Mouse (Mus musculus) megakaryocyte, embryonic 14.5 days (primary cell): ENCODE data around the gene Cers3. TPM values are rescaled to one million over a fixed set of nuclear protein-coding genes. Genes with fewer than 3 reads are reported as not detected.

Source experiments
- H3K27me3 ChIP-seq: replicated peaks from 2 replicates; pipeline ENCODE3; 2012; ENCODE audit warnings: inconsistent platforms
- H3K36me3 ChIP-seq: replicated peaks from 2 replicates; pipeline ENCODE3; 2012; ENCODE audit warnings: low read length, inconsistent platforms, mixed read lengths
- H3K4me1 ChIP-seq: 2 replicates; pipeline ENCODE4 v1.6.1; 2012; ENCODE audit warnings: inconsistent platforms
- H3K4me3 ChIP-seq: replicated peaks from 2 replicates; pipeline ENCODE3; 2012; ENCODE audit warnings: moderate library complexity, mild to moderate bottlenecking, inconsistent platforms
- H3K9me3 ChIP-seq: 2 replicates; pipeline ENCODE4 v1.6.1; 2012; ENCODE audit warnings: inconsistent platforms
- FLI1 ChIP-seq: IDR thresholded peaks from 2 replicates; pipeline ENCODE4 v1.6.1; 2012; ENCODE audit warnings: low read length, inconsistent platforms, mixed read lengths
- GATA1 ChIP-seq: IDR thresholded peaks from 3 replicates; pipeline ENCODE4 v1.6.1; 2012; ENCODE audit warnings: mixed read lengths, low read length, inconsistent platforms, borderline replicate concordance
- polyA plus RNA-seq: library from polyadenylated mRNA; stranded (reverse); fragments of >175 nt; gene quantifications from 2 replicates; pipeline ENCODE4 v1.2.3, GENCODE M21; 2012; ENCODE audit warnings: low replicate concordance; ENCODE audit not compliant: insufficient read depth

Cers3 gene
- polyA plus RNA-seq, 1 experiment: not detected

- no peaks in the 10 kb centered on the region for H3K36me3 ChIP-seq
- TF ChIP-seq GATA1 (no peak), FLI1 (no peak)
- no peaks in the 10 kb centered on the region for H3K4me1 ChIP-seq
- peaks cover 5% of the 10 kb centered on the region for H3K27me3 ChIP-seq
- no peak overlapping the region for H3K4me3 ChIP-seq
- 0 out of 2 replicates have a peak, but pooled peaks cover under 1% of the 10 kb centered on the region for H3K9me3 ChIP-seq
Measured at GRCm38 (mm10) chr7:66815526-66815925, 72.2 kb downstream of the Cers3 start.

GRCm38 (mm10) chr7:66820034-66820433 lies 76.7 kb downstream of the Cers3 start:
- no peak for TF ChIP-seq FLI1
- TF ChIP-seq GATA1: no peak
- no peaks in the 10 kb centered on the region for H3K9me3 ChIP-seq
- H3K4me3 ChIP-seq: no peak overlapping the region
- no peaks in the 10 kb centered on the region for H3K36me3 ChIP-seq
- peaks cover 10% of the 10 kb centered on the region for H3K27me3 ChIP-seq
- H3K4me1 ChIP-seq: no peaks in the 10 kb centered on the region

- Histone ChIP-seq H3K36me3 (no peaks in the 10 kb centered on the region), H3K9me3 (no peaks in the 10 kb centered on the region), H3K27me3 (peaks cover 27% of the 10 kb centered on the region), H3K4me3 (no peak overlapping the region), H3K4me1 (no peaks in the 10 kb centered on the region)
- no peak for TF ChIP-seq FLI1
- TF ChIP-seq GATA1: no peak
Measured at GRCm38 (mm10) chr7:66830803-66831202, 87.5 kb downstream of the Cers3 start.

- no peaks in the 10 kb centered on the region for H3K36me3 ChIP-seq
- no peak overlapping the region for H3K4me3 ChIP-seq
- no peaks in the 10 kb centered on the region for H3K4me1 ChIP-seq
- H3K27me3 ChIP-seq: peaks cover 28% of the 10 kb centered on the region
- no peak for TF ChIP-seq GATA1
- no peak for TF ChIP-seq FLI1
- H3K9me3 ChIP-seq: no peaks in the 10 kb centered on the region
Measured at GRCm38 (mm10) chr7:66831295-66831694, 88.0 kb downstream of the Cers3 start.

- peaks cover 79% of the 10 kb centered on the region for H3K27me3 ChIP-seq
- H3K4me3 ChIP-seq: peak within 1 kb of the TSS; percentile 91
Measured at GRCm38 (mm10) chr7:66839463-66840007, 96.2 kb downstream of the Cers3 start, which contains the start of gene Adamts17. Adamts17 (plus strand) TSS chr7:66839735.

GRCm38 (mm10) chr7:66840008-66840719 lies 96.9 kb downstream of the Cers3 start:
- Histone ChIP-seq H3K4me3 (peak overlapping the region; percentile 91), H3K27me3 (peaks cover 80% of the 10 kb centered on the region), H3K4me1 (peaks cover 16% of the 10 kb centered on the region), H3K9me3 (no peaks in the 10 kb centered on the region), H3K36me3 (no peaks in the 10 kb centered on the region)
- TF ChIP-seq GATA1 (no peak), FLI1 (no peak)

More at GRCm38 (mm10) chr7:66839463-66840007, 96.2 kb downstream of the Cers3 start, which contains the start of gene Adamts17:
- H3K4me1 ChIP-seq: peaks cover 16% of the 10 kb centered on the region
- H3K9me3 ChIP-seq: no peaks in the 10 kb centered on the region
- TF ChIP-seq GATA1 (no peak), FLI1 (no peak)
- H3K36me3 ChIP-seq: no peaks in the 10 kb centered on the region

- H3K36me3 ChIP-seq: no peaks in the 10 kb centered on the region
Measured at GRCm38 (mm10) chr7:66841165-66841564, 97.9 kb downstream of the Cers3 start.

GRCm38 (mm10) chr7:66842021-66842420 lies 98.7 kb downstream of the Cers3 start:
- TF ChIP-seq GATA1: no peak
- TF ChIP-seq FLI1: no peak
- H3K4me1 ChIP-seq: peaks cover 16% of the 10 kb centered on the region
- H3K4me3 ChIP-seq: no peak overlapping the region
- peaks cover 83% of the 10 kb centered on the region for H3K27me3 ChIP-seq
- H3K36me3 ChIP-seq: no peaks in the 10 kb centered on the region
- H3K9me3 ChIP-seq: no peaks in the 10 kb centered on the region

More at GRCm38 (mm10) chr7:66841165-66841564, 97.9 kb downstream of the Cers3 start:
- TF ChIP-seq GATA1: no peak
- no peak for TF ChIP-seq FLI1
- H3K4me1 ChIP-seq: peaks cover 16% of the 10 kb centered on the region
- no peaks in the 10 kb centered on the region for H3K9me3 ChIP-seq
- peaks cover 86% of the 10 kb centered on the region for H3K27me3 ChIP-seq
- no peak overlapping the region for H3K4me3 ChIP-seq

- Histone ChIP-seq H3K4me1 (peaks cover 16% of the 10 kb centered on the region), H3K4me3 (no peak overlapping the region), H3K9me3 (no peaks in the 10 kb centered on the region), H3K36me3 (no peaks in the 10 kb centered on the region), H3K27me3 (peaks cover 72% of the 10 kb centered on the region)
- TF ChIP-seq GATA1 (no peak), FLI1 (no peak)
Measured at GRCm38 (mm10) chr7:66843846-66844245, 100.5 kb downstream of the Cers3 start.

GRCm38 (mm10) chr7:66846582-66846981 lies 103.3 kb downstream of the Cers3 start:
- Histone ChIP-seq H3K4me3 (no peak overlapping the region), H3K4me1 (no peaks in the 10 kb centered on the region), H3K27me3 (peaks cover 47% of the 10 kb centered on the region), H3K9me3 (no peaks in the 10 kb centered on the region), H3K36me3 (no peaks in the 10 kb centered on the region)
- TF ChIP-seq FLI1 (no peak), GATA1 (no peak)
